Mouse (Mus musculus) stomach, embryonic 15.5 days (tissue): Measurements from ENCODE around the gene Tpbgl. TPM values are rescaled to one million over a fixed set of nuclear protein-coding genes. Genes with fewer than 3 reads are reported as not detected.

Experiments used
- polyA plus RNA-seq: library from polyadenylated mRNA; unstranded; fragments of >200 nt; fragmentation: Nextera tagmentation; extraction: Ambion mirVana; gene quantifications from 2 replicates; pipeline ENCODE4 v1.2.1, GENCODE M21; 2015

The Tpbgl gene
- polyA plus RNA-seq, 1 experiment from 2014 or later: 2.0 TPM

Other genes starting within 250 kb of the Tpbgl start
- gene Gdpd5, start 245.7 kb downstream of the Tpbgl start, polyA plus RNA-seq: 18.4 and 18.8 TPM in 2 replicates
- gene Klhl35, start 161.1 kb downstream of the Tpbgl start, polyA plus RNA-seq: 0.58 and 0.78 TPM in 2 replicates
- gene Rps3, start 143.4 kb downstream of the Tpbgl start, polyA plus RNA-seq: 765 and 776 TPM in 2 replicates
- 11.4 and 13.5 TPM in 2 replicates for gene Arrb1, start 91.6 kb downstream of the Tpbgl start, polyA plus RNA-seq
- 2.7 and 3.3 TPM in 2 replicates for gene Slco2b1, start 84.2 kb upstream of the Tpbgl start, polyA plus RNA-seq
- gene Olfr520, start 103.2 kb upstream of the Tpbgl start, polyA plus RNA-seq: not detected in 2 replicates
- not detected in 2 replicates for gene Olfr521, start 136.4 kb upstream of the Tpbgl start, polyA plus RNA-seq
- 5.4 and 6.0 TPM in 2 replicates for gene Neu3, start 201.3 kb upstream of the Tpbgl start, polyA plus RNA-seq
- gene Xrra1, start 232.0 kb upstream of the Tpbgl start, polyA plus RNA-seq: 0.21 and 0.35 TPM in 2 replicates
- 386 and 415 TPM in 2 replicates for gene Spcs2, start 236.4 kb upstream of the Tpbgl start, polyA plus RNA-seq